Mouse (Mus musculus) E14TG2a.4 (cell line): Measurements from ENCODE around the gene Xylt1.

ENCODE experiments used
- H3K27me3 ChIP-seq: 2 replicates; pipeline ENCODE4 v1.6.1; 2014; ENCODE audit warnings: low read length, control low read depth; ENCODE audit not compliant: insufficient read depth
- H3K36me3 ChIP-seq: 2 replicates; pipeline ENCODE4 v1.6.1; 2014; ENCODE audit warnings: low read length, control low read depth; ENCODE audit not compliant: insufficient read depth
- H3K4me1 ChIP-seq: replicated peaks from 2 replicates; pipeline ENCODE4 v1.6.1; 2014; ENCODE audit warnings: low read depth, low read length, control low read depth
- H3K4me3 ChIP-seq: replicated peaks from 2 replicates; pipeline ENCODE4 v1.5.1; 2014; ENCODE audit warnings: mild to moderate bottlenecking, low read length
- H3K9me3 ChIP-seq: 2 replicates; pipeline ENCODE4 v1.6.1; 2014; ENCODE audit warnings: low read length, control low read depth
- CTCF ChIP-seq: conservative IDR thresholded peaks from 2 replicates; pipeline ENCODE4 v1.5.1; 2014; ENCODE audit warnings: low read length
- NANOG ChIP-seq: IDR thresholded peaks from 2 replicates; pipeline ENCODE4 v1.6.1; 2014; ENCODE audit warnings: borderline replicate concordance, low read length, mixed read lengths
- POU5F1 ChIP-seq: IDR thresholded peaks from 2 replicates; pipeline ENCODE4 v1.6.1; 2014; ENCODE audit warnings: low read length, borderline replicate concordance

Gene Xylt1

DNA sequence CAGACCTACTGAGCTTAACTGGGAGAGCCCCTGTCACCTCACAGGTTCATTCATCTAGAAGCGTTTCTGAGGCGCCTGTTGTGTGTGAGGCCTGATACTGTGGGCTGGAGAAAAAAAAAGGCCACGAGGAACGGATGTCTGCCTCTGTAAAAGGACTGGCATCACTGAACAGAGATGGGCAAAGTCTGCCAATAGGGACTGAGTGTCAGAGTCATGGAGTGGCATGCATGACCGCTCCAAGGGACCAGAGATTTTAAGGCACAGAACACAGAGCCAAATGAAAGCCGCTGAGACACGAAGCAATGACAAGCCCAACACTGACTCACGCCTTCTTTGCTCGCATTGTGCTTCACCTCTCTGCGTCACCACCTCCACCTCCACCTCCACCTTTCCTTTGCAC lies 126.6 kb downstream of the Xylt1 start:
- Histone ChIP-seq H3K4me1 (no peaks in the 10 kb centered on the region), H3K9me3 (no peaks in the 10 kb centered on the region), H3K36me3 (no peaks in the 10 kb centered on the region), H3K27me3 (no peaks in the 10 kb centered on the region), H3K4me3 (no peak overlapping the region)
- TF ChIP-seq NANOG (no peak), CTCF (no peak), POU5F1 (no peak)

DNA sequence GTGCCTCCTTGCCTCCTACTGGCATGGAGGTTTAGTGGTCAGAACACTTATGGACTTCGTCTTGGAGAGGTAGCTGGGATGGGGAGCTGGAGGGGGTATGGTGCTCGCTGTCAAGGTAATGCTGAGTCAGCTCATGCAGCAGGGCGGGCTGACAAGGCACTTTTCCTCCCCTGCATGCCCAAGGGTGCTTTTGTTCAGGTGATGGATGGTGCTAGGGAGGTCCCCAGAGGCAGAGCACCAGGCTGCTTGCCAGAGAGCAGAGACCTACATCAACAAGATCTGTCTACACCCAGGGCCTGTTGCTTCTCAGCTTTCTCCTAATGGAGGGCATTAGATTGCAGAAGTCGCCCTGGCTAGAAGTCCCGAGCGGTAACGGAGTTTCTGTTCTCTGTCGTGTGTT lies 127.3 kb downstream of the Xylt1 start:
- Histone ChIP-seq H3K9me3 (no peaks in the 10 kb centered on the region), H3K4me3 (no peak overlapping the region), H3K36me3 (no peaks in the 10 kb centered on the region), H3K27me3 (no peaks in the 10 kb centered on the region), H3K4me1 (no peaks in the 10 kb centered on the region)
- TF ChIP-seq NANOG (no peak), CTCF (no peak), POU5F1 (no peak)

- no peaks in the 10 kb centered on the region for H3K27me3 ChIP-seq
- H3K9me3 ChIP-seq = no peaks in the 10 kb centered on the region
- TF ChIP-seq CTCF = no peak
- TF ChIP-seq POU5F1 = no peak
- TF ChIP-seq NANOG = no peak
- no peaks in the 10 kb centered on the region for H3K4me1 ChIP-seq
- no peaks in the 10 kb centered on the region for H3K36me3 ChIP-seq
- no peak overlapping the region for H3K4me3 ChIP-seq
Measured at GRCm38 (mm10) chr7:117510113-117510512, 129.3 kb downstream of the Xylt1 start.

DNA sequence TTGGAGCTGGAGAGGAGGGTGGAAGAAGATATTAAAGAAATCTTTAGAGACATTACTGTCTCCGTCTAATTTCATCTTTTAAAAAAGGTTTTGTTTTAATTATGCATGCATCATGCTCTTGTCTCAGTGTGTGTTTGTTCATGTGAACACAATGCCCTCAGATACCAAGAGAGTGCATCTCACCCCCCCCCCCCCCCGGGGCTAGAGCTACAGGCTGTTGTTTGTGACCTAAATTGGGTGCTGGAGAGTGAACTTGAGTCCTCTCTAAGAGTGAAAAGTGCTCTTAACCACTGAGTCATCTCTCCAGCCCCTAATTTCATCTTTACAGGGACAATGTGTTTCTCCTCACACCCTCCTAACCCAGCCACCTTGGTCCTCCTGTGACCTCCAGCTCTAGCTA lies 131.5 kb downstream of the Xylt1 start:
- TF ChIP-seq NANOG (no peak), POU5F1 (no peak), CTCF (no peak)

GRCm38 (mm10) chr7:117515794-117516193 lies 135.0 kb downstream of the Xylt1 start:
- H3K4me3 ChIP-seq = no peak overlapping the region
- no peaks in the 10 kb centered on the region for H3K36me3 ChIP-seq
- no peaks in the 10 kb centered on the region for H3K9me3 ChIP-seq
- no peaks in the 10 kb centered on the region for H3K27me3 ChIP-seq
- no peak for TF ChIP-seq NANOG
- no peak for TF ChIP-seq CTCF
- TF ChIP-seq POU5F1 = no peak
- H3K4me1 ChIP-seq = peaks cover 5% of the 10 kb centered on the region; the same call in 1 of the 2 replicates

More for the DNA sequence above, 131.5 kb downstream of the Xylt1 start:
- Histone ChIP-seq H3K36me3 (no peaks in the 10 kb centered on the region), H3K9me3 (no peaks in the 10 kb centered on the region), H3K4me3 (no peak overlapping the region), H3K4me1 (peaks cover 5% of the 10 kb centered on the region; the same call in 1 of the 2 replicates), H3K27me3 (no peaks in the 10 kb centered on the region)

- no peaks in the 10 kb centered on the region for H3K27me3 ChIP-seq
- no peak overlapping the region for H3K4me3 ChIP-seq
- TF ChIP-seq CTCF (no peak), POU5F1 (no peak), NANOG (no peak)
- peaks cover 5% of the 10 kb centered on the region for H3K4me1 ChIP-seq
- H3K9me3 ChIP-seq = no peaks in the 10 kb centered on the region
- H3K36me3 ChIP-seq = no peaks in the 10 kb centered on the region
Measured at GRCm38 (mm10) chr7:117516896-117517295, 136.1 kb downstream of the Xylt1 start.

DNA sequence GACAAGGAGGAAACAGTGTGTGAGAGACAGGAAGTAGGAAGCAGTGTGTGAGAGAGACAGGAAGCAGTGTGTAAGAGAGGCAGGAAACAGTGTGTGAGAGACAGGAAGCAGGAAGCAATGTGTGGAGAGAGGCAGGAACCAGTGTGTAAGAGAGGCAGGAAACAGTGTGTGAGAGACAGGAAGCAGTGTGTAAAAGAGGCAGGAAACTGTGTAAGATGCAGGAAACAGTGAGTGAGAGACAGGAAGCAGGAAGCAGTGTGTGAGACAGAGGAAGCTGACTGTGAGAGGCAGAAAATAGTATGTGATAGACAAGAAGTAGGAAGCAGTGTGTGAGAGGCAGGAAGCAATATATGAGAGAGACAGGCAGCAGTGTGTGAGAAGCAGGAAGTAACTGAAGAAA lies 140.6 kb downstream of the Xylt1 start:
- no peaks in the 10 kb centered on the region for H3K9me3 ChIP-seq
- H3K36me3 ChIP-seq = no peaks in the 10 kb centered on the region
- no peak overlapping the region for H3K4me3 ChIP-seq
- H3K27me3 ChIP-seq = no peaks in the 10 kb centered on the region
- TF ChIP-seq NANOG = no peak
- TF ChIP-seq POU5F1 = no peak
- TF ChIP-seq CTCF = no peak
- H3K4me1 ChIP-seq = peaks cover 10% of the 10 kb centered on the region

- Histone ChIP-seq H3K9me3 (no peaks in the 10 kb centered on the region), H3K36me3 (no peaks in the 10 kb centered on the region), H3K4me3 (no peak overlapping the region), H3K27me3 (no peaks in the 10 kb centered on the region), H3K4me1 (peaks cover 10% of the 10 kb centered on the region)
- TF ChIP-seq NANOG (no peak), POU5F1 (no peak), CTCF (no peak)
Measured at GRCm38 (mm10) chr7:117522092-117522635, 141.4 kb downstream of the Xylt1 start.

DNA sequence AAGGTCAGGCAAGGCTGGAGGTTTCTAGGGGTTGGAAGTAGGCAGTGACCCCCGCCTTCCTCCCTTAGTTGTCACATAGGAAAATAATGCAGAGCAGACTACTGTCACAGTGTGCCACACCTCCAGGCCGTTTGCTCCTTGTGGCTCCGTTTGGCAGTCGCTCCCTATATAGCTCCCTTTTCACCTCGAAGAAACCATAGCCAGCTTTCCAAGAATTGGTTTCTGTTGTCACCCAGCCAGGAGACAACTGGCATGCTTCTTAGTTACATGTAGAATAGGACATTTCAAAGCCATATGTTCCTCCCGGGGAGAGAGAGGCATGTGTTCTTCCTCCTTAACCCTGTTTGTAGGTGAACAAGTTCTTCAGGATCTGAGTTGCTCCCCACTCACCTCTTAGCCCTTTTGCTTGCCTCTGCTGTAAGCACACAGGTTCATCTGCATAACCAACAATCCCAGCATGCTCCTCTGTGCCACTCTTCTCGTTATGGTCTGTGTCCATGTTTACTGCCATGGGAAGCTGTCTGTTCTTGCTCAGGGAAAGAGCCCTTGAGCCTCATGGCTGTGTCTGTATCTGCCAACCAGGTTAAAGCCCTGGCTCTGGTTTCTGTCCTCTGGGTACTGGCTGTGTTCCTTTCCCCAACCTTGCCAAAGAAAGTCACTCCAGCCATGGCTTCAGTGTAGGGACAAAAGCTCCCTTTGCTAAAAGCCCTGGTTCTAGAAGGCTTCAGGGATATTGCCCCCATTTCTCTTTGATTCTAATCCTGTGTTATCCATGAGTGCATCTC lies 143.8 kb downstream of the Xylt1 start:
- Histone ChIP-seq H3K27me3 (no peaks in the 10 kb centered on the region), H3K9me3 (no peaks in the 10 kb centered on the region), H3K4me3 (no peak overlapping the region), H3K36me3 (no peaks in the 10 kb centered on the region), H3K4me1 (peaks cover 10% of the 10 kb centered on the region)
- no peak for TF ChIP-seq CTCF
- no peak for TF ChIP-seq NANOG
- TF ChIP-seq POU5F1 = no peak
